Mouse (Mus musculus) urinary bladder, postnatal 14 days (tissue): ENCODE measurements at regions not wholly inside any gene's neighbourhood (a gene's known extent, or its start where the extent isn't known, plus 50 kb on each side); places are given as distances from the start of the nearest gene placed in this dataset.

Experiments used
- DNase-seq: peaks from one replicate; pipeline ENCODE4 v3.0.0; 2021; ENCODE audit warnings: low spot score

DNA sequence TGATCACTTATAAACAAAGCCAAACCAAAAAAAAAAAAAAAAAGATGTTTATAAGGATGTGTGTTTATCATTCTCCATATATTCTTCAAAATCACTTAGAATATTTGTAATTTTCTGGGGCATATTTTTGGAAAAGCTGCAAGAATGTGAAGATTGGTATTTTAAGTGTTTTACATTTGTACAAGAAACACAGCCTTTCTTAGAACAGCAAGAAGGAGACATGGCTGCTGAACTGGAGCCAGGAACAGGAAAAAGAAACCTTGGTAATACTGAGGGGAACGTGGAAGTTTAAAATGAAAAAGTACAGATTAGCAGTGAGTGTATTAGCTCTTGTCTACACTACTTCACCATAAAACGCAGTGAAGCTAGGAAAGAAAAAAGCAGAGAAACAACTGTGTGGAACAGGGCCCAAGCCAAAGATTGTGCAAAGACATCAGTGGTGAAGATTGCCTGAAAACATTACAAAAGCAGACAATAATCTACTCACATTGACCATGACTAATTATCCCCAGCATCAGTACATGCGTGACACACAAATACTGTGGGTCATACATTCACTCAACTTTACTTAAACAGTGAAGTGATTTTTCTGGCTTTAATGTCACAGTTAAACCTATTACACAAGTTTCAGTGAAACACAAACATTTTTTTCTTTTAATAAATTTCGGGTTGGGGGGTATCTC lies 122.8 kb upstream of the Vegfc start:
- no peak for DNase-seq

DNA sequence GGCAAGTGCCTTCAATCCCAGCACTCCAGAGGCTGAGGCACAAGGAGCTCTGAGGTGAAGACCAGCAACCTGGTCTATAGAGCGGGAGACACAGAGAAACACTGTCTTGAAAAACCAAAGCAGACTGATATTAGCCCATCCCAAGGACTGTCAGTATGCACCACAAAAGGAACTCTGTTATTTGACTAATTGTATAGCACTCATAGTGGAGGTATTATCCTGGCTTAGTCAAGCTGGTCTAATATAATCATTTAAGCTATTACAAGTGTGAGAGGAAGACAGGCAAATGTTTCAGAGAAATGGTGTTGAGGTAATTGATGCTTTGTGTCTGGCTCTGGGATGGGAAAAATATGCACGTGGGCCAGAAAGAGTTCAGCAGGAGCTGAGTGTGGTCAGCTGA lies 121.3 kb upstream of the Vegfc start:
- DNase-seq: no peak

DNA sequence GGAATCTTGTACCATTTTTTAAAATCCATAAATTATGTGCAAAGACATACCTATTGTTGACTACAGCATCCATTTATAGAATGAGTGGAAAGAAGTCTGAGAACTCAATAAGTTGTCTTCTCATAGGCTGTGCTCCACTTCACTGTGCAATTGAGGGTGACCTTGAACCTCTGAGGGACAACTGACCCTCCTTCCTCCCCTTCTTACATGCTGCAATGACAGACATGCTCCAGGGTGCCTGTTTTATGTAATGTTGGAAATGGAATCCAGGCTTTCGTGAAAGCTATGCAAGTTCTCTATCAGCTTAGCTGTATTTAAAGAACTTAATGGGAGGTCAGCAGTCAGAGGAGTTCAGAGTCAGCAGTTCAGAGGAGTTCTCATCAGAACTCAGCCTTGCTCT lies 118.9 kb upstream of the Vegfc start:
- DNase-seq: no peak

DNA sequence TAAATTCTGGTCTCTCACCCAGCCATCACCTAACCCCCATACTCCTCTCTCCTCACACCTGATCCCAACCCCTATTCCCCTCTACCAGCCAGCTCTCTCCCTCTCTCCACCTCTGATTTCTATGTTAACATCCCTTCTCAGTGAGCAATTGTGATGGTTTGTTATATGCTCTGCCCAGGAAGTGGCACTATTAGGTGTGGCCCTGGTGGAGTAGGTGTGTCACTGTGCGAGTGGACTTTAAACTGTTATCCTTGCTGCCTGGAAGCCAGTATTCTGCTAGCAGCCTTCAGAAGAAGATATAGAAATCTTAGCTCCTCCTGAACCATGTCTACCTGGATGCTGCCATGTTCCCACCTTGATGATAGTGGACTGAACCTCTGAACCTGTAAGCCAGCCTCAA lies 114.4 kb upstream of the Vegfc start:
- DNase-seq: no peak

DNA sequence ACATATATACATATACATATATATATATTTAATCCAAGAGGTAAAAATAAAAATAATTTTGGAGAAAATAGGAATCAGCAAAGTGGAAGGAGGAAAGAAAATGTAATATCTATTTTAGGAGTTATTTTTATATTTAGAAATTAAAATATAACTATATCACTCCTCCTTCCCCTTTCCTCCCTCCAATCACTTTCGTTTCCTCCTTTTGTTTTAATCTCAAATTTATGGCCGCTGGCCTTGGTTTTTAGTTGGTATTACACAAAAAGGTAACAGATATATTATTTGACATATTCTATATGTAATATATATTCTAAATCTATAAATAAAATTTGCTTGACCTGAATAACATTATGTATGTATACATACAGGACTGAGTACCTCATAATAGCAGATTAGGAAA lies 93.1 kb upstream of the Vegfc start:
- no peak for DNase-seq

DNA sequence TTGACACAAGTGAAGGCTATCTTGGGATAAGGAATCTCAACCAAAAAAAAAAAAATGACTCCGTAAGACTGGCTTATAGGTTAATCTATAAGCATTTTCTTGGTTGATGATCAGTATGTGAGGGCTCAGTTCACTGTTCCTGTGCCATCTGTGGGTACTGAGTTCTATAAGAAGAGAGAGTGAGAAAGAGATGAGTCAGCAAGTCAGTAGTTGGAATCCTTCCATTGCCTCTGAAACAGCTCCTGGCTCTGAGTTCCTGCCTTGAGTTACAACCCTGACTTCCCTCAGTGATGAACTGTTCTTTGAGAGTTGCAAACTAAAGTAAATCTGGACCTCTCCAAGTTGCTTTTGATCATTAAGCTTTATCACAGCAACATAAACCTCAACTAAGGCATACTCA lies 91.7 kb upstream of the Vegfc start:
- DNase-seq: no peak

DNA sequence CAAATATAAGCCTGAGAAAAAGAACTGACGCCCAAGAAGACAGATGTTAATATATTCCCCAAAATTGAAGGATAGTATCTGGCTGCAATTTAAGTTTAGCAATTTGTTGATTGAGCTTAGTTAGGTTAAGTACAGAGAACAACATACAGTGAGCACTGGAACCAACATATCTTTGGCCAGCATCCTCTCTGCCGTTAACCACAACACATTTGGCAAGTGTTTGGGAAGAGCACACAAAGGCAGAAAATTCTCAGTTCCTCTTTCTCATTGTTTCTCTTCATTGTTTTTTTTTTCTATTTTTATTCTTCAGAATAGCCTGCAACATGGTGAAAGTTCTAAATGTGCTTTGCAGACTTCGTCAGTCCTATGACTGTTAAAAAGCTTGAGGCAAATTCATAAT lies 83.2 kb upstream of the Vegfc start:
- no peak for DNase-seq

DNA sequence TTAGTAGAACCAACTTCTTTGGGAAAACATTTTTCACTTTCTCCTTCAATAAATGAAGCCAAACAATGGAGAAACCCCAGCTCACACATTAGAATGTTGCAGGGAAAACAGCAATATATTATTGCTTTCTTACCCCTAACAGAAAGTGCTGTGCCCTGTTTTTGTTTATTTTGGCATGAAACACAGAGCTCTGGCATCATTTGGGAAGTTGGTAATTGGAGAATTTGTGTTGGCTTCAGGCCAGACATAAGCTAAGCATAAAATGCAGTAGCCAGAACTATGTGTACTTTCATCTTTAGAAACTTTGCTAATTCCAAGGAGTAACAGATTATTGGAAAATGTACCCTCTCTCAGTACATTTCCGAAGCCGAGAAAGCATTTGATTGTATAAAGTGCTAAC lies 79.9 kb upstream of the Vegfc start:
- no peak for DNase-seq

DNA sequence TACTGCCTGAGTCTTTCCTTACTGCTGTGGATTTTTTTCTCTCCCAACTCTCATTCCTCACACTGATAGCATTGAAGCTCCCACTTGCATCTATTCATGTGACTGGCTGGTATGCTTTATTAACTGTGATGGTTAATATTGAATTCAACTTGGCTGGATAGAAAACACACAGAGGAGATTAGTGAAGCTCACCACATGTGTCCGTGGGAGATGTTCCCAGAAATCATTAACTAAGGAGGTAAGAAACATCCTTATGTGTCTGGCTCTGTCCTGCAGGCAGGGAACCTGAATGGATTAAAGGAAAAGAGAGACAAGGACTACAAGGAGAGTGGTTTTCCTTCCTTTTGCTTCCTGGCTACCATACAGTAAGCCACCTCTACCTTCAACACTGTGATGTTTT lies 74.5 kb upstream of the Vegfc start:
- DNase-seq: no peak

DNA sequence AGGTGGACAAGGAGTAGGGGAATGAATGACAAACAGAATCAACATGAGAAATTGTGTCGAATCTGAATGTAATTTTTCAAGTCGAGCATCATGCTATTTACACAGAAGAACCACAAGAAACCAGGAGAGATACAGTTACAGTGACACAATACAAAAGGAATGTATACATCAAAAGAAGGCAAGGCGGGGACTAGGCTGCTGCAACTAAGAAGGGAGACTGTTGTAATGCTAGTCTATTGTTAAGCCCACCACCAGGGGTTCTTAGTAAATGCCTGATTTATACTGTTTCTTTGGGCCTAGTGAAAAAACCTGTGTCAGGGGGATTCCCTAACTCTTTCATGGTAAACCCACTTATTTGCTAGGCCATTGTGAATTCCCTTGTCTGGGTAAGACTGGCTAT lies 63.3 kb upstream of the Vegfc start:
- DNase-seq: no peak

DNA sequence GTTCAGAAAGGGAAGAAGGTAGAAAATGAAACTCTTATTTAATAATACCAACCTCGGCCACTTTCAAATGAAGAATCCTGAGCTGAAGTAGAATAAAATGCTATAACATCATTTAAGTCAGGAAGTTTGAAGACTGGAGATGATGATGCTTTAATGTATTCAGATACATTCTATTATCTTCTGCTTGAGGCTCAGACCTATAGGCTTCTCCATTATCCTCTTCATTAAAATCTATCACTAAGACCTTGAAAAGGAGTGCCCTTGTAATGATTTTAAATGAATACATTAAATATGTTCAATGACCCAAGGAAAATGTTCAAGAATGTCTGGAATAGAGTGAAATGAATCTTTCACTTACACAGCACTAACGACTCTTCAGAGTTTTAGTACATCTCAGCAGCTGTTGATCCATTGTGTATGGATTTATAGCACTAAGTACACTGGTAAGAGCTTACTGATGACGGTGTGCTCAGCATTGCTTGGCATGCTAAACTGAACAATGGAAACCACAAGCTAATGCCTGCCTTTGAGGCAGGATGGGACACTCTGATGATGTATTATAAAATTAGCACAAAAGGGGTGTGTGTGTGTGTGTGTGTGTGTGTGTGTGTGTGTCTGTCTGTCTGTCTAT lies 58.8 kb upstream of the Vegfc start:
- no peak for DNase-seq
